Mouse (Mus musculus): Measurements from ENCODE around the gene 4931409K22Rik.

Gene 4931409K22Rik

GRCm38 (mm10) chr5:24540387-24541143 lies 16.0 kb downstream of the 4931409K22Rik start, which contains the start of gene Asb10:
Gene Asb10 (minus strand): TSS chr5:24540978.
- in situ Hi-C loops (cut with MboI) = no loop called here

- in situ Hi-C loops (cut with MboI) = no loop called here
These were observed 16.9 kb downstream of the 4931409K22Rik start for GRCm38 (mm10) chr5:24539571-24540296.

GRCm38 (mm10) chr5:24537618-24538017 lies 19.0 kb downstream of the 4931409K22Rik start:
- in situ Hi-C loops (cut with MboI) = no loop called here

- in situ Hi-C loops (cut with MboI) = no loop called here
These were observed 20.1 kb downstream of the 4931409K22Rik start for GRCm38 (mm10) chr5:24536511-24536910.

GRCm38 (mm10) chr5:24535731-24536130 lies 20.9 kb downstream of the 4931409K22Rik start:
- in situ Hi-C loops (cut with MboI) = no loop called here

- in situ Hi-C loops (cut with MboI) = no loop called here
These were observed 22.3 kb downstream of the 4931409K22Rik start for GRCm38 (mm10) chr5:24534292-24534691.

GRCm38 (mm10) chr5:24533391-24533790 lies 23.2 kb downstream of the 4931409K22Rik start:
- in situ Hi-C loops (cut with MboI) = no loop called here

GRCm38 (mm10) chr5:24530042-24530689 lies 26.4 kb downstream of the 4931409K22Rik start:
- in situ Hi-C loops (cut with MboI) = no loop called here

GRCm38 (mm10) chr5:24527780-24528179 lies 28.8 kb downstream of the 4931409K22Rik start:
- in situ Hi-C loops (cut with MboI) = no loop called here

GRCm38 (mm10) chr5:24526889-24527230 lies 29.7 kb downstream of the 4931409K22Rik start, which contains the start of gene Gbx1:
Gene Gbx1 (minus strand): TSS chr5:24527202.
- in situ Hi-C loops (cut with MboI) = no loop called here

GRCm38 (mm10) chr5:24526190-24526888 lies 30.3 kb downstream of the 4931409K22Rik start:
- in situ Hi-C loops (cut with MboI) = no loop called here

GRCm38 (mm10) chr5:24525360-24526189 lies 31.0 kb downstream of the 4931409K22Rik start:
- in situ Hi-C loops (cut with MboI) = no loop called here

GRCm38 (mm10) chr5:24524522-24524921 lies 32.1 kb downstream of the 4931409K22Rik start:
- in situ Hi-C loops (cut with MboI) = no loop called here

GRCm38 (mm10) chr5:24523806-24524205 lies 32.8 kb downstream of the 4931409K22Rik start:
- in situ Hi-C loops (cut with MboI) = no loop called here

- in situ Hi-C loops (cut with MboI) = no loop called here
These were observed 35.2 kb downstream of the 4931409K22Rik start for GRCm38 (mm10) chr5:24521366-24521765.

GRCm38 (mm10) chr5:24512271-24512670 lies 44.3 kb downstream of the 4931409K22Rik start:
- in situ Hi-C loops (cut with MboI) = no loop called here

- in situ Hi-C loops (cut with MboI) = no loop called here
These were observed 46.0 kb downstream of the 4931409K22Rik start for GRCm38 (mm10) chr5:24510635-24511034.

GRCm38 (mm10) chr5:24508406-24508805 lies 48.2 kb downstream of the 4931409K22Rik start:
- in situ Hi-C loops (cut with MboI) = no loop called here

GRCm38 (mm10) chr5:24505513-24505912 lies 51.1 kb downstream of the 4931409K22Rik start:
- in situ Hi-C loops (cut with MboI) = no loop called here

- in situ Hi-C loops (cut with MboI) = no loop called here
These were observed 53.8 kb downstream of the 4931409K22Rik start for GRCm38 (mm10) chr5:24502786-24503185.

- in situ Hi-C loops (cut with MboI) = no loop called here
These were observed 55.8 kb downstream of the 4931409K22Rik start for GRCm38 (mm10) chr5:24500851-24501250.

Data from mature B cell (primary cell).